In the genomic region with DNA sequence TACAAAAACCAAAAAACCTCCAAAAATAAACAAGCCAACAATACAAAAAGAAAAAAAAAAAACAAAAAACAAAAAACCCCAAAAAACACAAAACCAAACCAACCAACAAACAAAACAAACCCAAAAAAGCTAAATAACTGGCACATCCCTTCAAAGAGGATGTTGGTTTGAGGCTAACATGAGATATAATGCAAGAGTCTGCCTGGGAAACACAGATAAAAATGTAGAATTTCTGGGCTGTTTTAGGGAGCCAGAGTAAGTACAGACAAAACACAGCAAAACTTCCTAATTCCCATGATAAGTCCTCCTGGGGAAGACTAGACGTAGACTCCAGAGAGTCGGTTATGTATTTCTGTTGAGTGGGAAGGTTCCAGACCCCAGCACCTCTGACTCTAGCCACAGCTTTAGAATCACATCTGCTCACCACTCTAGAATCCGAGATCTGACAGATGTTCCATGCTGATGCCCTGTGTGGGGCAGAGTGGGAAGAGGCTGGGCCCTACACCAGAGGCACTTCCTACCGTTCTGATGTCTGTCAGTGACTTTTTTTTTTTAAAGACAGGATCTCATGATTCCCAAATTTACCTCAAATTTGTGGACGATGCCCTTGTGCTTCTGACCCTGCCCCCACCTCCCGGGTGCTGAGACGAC, we compare ENCODE assay signal across 19 mouse cellular contexts. TPM values are rescaled to one million over a fixed set of nuclear protein-coding genes. Genes with fewer than 3 reads are reported as not detected.
DNase-seq lines count a peak whose midpoint lies in the region; ATAC-seq and TF ChIP-seq lines count a peak whose summit lies in the region.
"Had no signal": no experiment of that assay in that cellular context is flagged by ENCODE, and none has a peak within 500 bp of the region (broad histone marks: within the 10 kb centered on the region; RNA-seq: fewer than 3 reads in every experiment).

No protein-coding gene starts in this region.

- no peak for TF ChIP-seq RAD21 in MEL (IDR thresholded peaks at IDR 0.05; ENCODE audit: low read depth, low read length)

- ATAC-seq in limb, embryonic 12.5 days (ENCODE audit: insufficient number of reproducible peaks, insufficient read depth, low FRiP score, low TSS enrichment, low read depth): no peak
- ATAC-seq in liver, postnatal 0 days: 0 out of 2 replicates have a peak, but pooled peaks have one; percentile 23
- no peak for ATAC-seq in midbrain, embryonic 15.5 days (replicated peaks)
- no peak for ATAC-seq in midbrain, postnatal 0 days (ENCODE audit: low FRiP score)
- ATAC-seq: forebrain, embryonic 13.5 days; forebrain, postnatal 0 days had no signal

- no peaks in the 10 kb centered on the region for H3K79me2 ChIP-seq in MEL (ENCODE audit: control insufficient read depth, insufficient read depth, low read length, poor library complexity)

- H3K4me3 ChIP-seq in limb, embryonic 12.5 days (replicated peaks): no peak overlapping the region
- no peak overlapping the region for H3K4me3 ChIP-seq in limb, embryonic 10.5 days
- no peak overlapping the region for H3K4me3 ChIP-seq in MEL (ENCODE audit: control insufficient read depth in 1 of 2, insufficient read depth in 1 of 2, low read depth in 2 of 2, low read length in 2 of 2)
- no peak overlapping the region for H3K4me3 ChIP-seq in liver, postnatal 0 days (ENCODE audit: low read depth, low read length)
- H3K4me3 ChIP-seq in midbrain, embryonic 15.5 days: no peak overlapping the region
- no peak overlapping the region for H3K4me3 ChIP-seq in midbrain, postnatal 0 days (ENCODE audit: low read depth, low read length)
- H3K4me3 ChIP-seq: embryonic facial prominence, embryonic 10.5 days; forebrain, embryonic 13.5 days; hindbrain, embryonic 10.5 days had no signal

- H3K27me3 ChIP-seq in limb, embryonic 12.5 days: no peaks in the 10 kb centered on the region
- no peaks in the 10 kb centered on the region for H3K27me3 ChIP-seq in limb, embryonic 10.5 days (ENCODE audit: low read depth, poor library complexity, severe bottlenecking)
- H3K27me3 ChIP-seq in MEL (ENCODE audit: control insufficient read depth in 1 of 2, insufficient read depth in 2 of 2, low read length in 2 of 2): no peaks in the 10 kb centered on the region
- H3K27me3 ChIP-seq in liver, postnatal 0 days (ENCODE audit: insufficient read depth, low read length): no peaks in the 10 kb centered on the region
- no peaks in the 10 kb centered on the region for H3K27me3 ChIP-seq in midbrain, embryonic 15.5 days (replicated peaks)
- no peaks in the 10 kb centered on the region for H3K27me3 ChIP-seq in midbrain, postnatal 0 days (ENCODE audit: insufficient read depth, low read length)
- H3K27me3 ChIP-seq: forebrain, embryonic 13.5 days had no signal

- no peak for TF ChIP-seq POLR2A in MEL (IDR thresholded peaks at IDR 0.05; ENCODE audit: control insufficient read depth in 1 of 2, insufficient read depth in 1 of 2, low read depth in 1 of 2, low read length in 2 of 2, poor library complexity in 1 of 2)

- H3K27ac ChIP-seq in limb, embryonic 12.5 days: peak overlapping the region; percentile 41; the same call in 1 of the 2 replicates
- H3K27ac ChIP-seq in limb, embryonic 10.5 days: no peak overlapping the region
- peak overlapping the region; percentile 26; the same call in 1 of the 2 replicates for H3K27ac ChIP-seq in MEL (ENCODE audit: control insufficient read depth, low read depth, low read length)
- no peak overlapping the region for H3K27ac ChIP-seq in liver, postnatal 0 days (ENCODE audit: low read depth)
- H3K27ac ChIP-seq in midbrain, embryonic 15.5 days: no peak overlapping the region
- H3K27ac ChIP-seq in midbrain, postnatal 0 days (ENCODE audit: low read depth, low read length): no peak overlapping the region
- H3K27ac ChIP-seq: embryonic facial prominence, embryonic 10.5 days; forebrain, embryonic 13.5 days; hindbrain, embryonic 10.5 days; hindbrain, embryonic 14.5 days had no signal

- H3K9ac ChIP-seq in limb, embryonic 12.5 days (replicated peaks): no peak overlapping the region
- H3K9ac ChIP-seq in MEL (ENCODE audit: control insufficient read depth, low read depth, low read length, poor library complexity, severe bottlenecking): no peak overlapping the region
- H3K9ac ChIP-seq in liver, postnatal 0 days (replicated peaks): no peak overlapping the region
- H3K9ac ChIP-seq in midbrain, embryonic 15.5 days: no peak overlapping the region
- H3K9ac ChIP-seq in midbrain, postnatal 0 days (replicated peaks; ENCODE audit: low read length, poor library complexity, severe bottlenecking): no peak overlapping the region
- H3K9ac ChIP-seq: forebrain, embryonic 13.5 days; forebrain, postnatal 0 days; hindbrain, embryonic 14.5 days had no signal

- peak; percentile 79 to 81 for TF ChIP-seq EP300 in MEL (IDR thresholded peaks at IDR 0.05; ENCODE audit: low read depth in 1 of 2, low read length in 2 of 2)
- no peak for TF ChIP-seq EP300 in liver, postnatal 0 days (IDR thresholded peaks at IDR 0.05; ENCODE audit: low read depth)

- WGBS in limb, embryonic 12.5 days: 85% methylated on average over 7 of the region's 7 CpGs
- 89% methylated on average over 7 of the region's 7 CpGs for WGBS in limb, embryonic 10.5 days
- WGBS in liver, postnatal 0 days (ENCODE audit: insufficient replicate concordance): 61% methylated on average over 7 of the region's 7 CpGs
- WGBS in midbrain, embryonic 15.5 days: 90% methylated on average over 7 of the region's 7 CpGs
- WGBS in midbrain, postnatal 0 days: 90% methylated on average over 7 of the region's 7 CpGs

- H3K9me3 ChIP-seq in limb, embryonic 12.5 days: no peaks in the 10 kb centered on the region
- no peaks in the 10 kb centered on the region for H3K9me3 ChIP-seq in limb, embryonic 10.5 days (replicated peaks)
- H3K9me3 ChIP-seq in MEL (replicated peaks; ENCODE audit: insufficient read depth, low read length): no peaks in the 10 kb centered on the region
- H3K9me3 ChIP-seq in liver, postnatal 0 days (ENCODE audit: low read length): no peaks in the 10 kb centered on the region
- H3K9me3 ChIP-seq in midbrain, embryonic 15.5 days: no peaks in the 10 kb centered on the region
- H3K9me3 ChIP-seq in midbrain, postnatal 0 days (ENCODE audit: low read length): no peaks in the 10 kb centered on the region
- H3K9me3 ChIP-seq: embryonic facial prominence, embryonic 10.5 days; forebrain, embryonic 13.5 days; hindbrain, embryonic 10.5 days had no signal

- no peak for TF ChIP-seq CTCF in MEL (IDR thresholded peaks at IDR 0.05 in 2 of 3, conservative IDR thresholded peaks at IDR 0.05 in 1 of 3; ENCODE audit: control insufficient read depth in 1 of 3, insufficient read depth in 1 of 3, low read depth in 2 of 3, low read length in 3 of 3, poor library complexity in 1 of 3, severe bottlenecking in 1 of 3)
- no peak for TF ChIP-seq CTCF in liver, postnatal 0 days (IDR thresholded peaks at IDR 0.05; ENCODE audit: low read depth)
- no peak for TF ChIP-seq CTCF in midbrain, postnatal 0 days (IDR thresholded peaks at IDR 0.05)

- H3K4me1 ChIP-seq in limb, embryonic 12.5 days (replicated peaks): peaks cover 8% of the 10 kb centered on the region; the same call in 1 of the 2 replicates
- H3K4me1 ChIP-seq in limb, embryonic 10.5 days: 0 out of 2 replicates have a peak, but pooled peaks cover 10% of the 10 kb centered on the region
- peaks cover 14 to 20% of the 10 kb centered on the region in 2 experiments for H3K4me1 ChIP-seq in MEL (ENCODE audit: control insufficient read depth in 1 of 2, insufficient read depth in 2 of 2, low read length in 2 of 2)
- H3K4me1 ChIP-seq in liver, postnatal 0 days (ENCODE audit: insufficient read depth): no peaks in the 10 kb centered on the region
- no peaks in the 10 kb centered on the region for H3K4me1 ChIP-seq in midbrain, embryonic 15.5 days
- no peaks in the 10 kb centered on the region for H3K4me1 ChIP-seq in midbrain, postnatal 0 days (ENCODE audit: insufficient read depth, low read length)
- H3K4me1 ChIP-seq: forebrain, embryonic 13.5 days; hindbrain, embryonic 10.5 days had no signal

- peaks cover 23% of the 10 kb centered on the region for H3K36me3 ChIP-seq in limb, embryonic 12.5 days
- peaks cover 18% of the 10 kb centered on the region for H3K36me3 ChIP-seq in limb, embryonic 10.5 days
- peaks cover 3 to 18% of the 10 kb centered on the region in 2 experiments for H3K36me3 ChIP-seq in MEL (ENCODE audit: control insufficient read depth in 1 of 2, insufficient read depth in 2 of 2, low read length in 2 of 2)
- peaks cover 22% of the 10 kb centered on the region for H3K36me3 ChIP-seq in liver, postnatal 0 days (replicated peaks; ENCODE audit: insufficient read depth, low read length)
- 0 out of 2 replicates have a peak, but pooled peaks cover 3% of the 10 kb centered on the region for H3K36me3 ChIP-seq in midbrain, embryonic 15.5 days (replicated peaks)
- peaks cover 14% of the 10 kb centered on the region for H3K36me3 ChIP-seq in midbrain, postnatal 0 days (ENCODE audit: insufficient read depth, low read length)

- DNase-seq in limb, embryonic 10.5 days (ENCODE audit: low spot score): no peak
- DNase-seq in MEL (ENCODE audit: low read depth, low spot score): peak; percentile 55
- DNase-seq in liver, postnatal 0 days: no peak
- no peak for DNase-seq in midbrain, postnatal 0 days (ENCODE audit: low spot score)
- DNase-seq in cerebellum, adult 9-11 months: no peak
- DNase-seq: adrenal gland, postnatal 10 days; cerebellum, adult 11-12 months; cerebellum, adult 9-10 months; cerebellum, postnatal 36 days; forebrain, postnatal 0 days; gastrocnemius, postnatal 36 days; heart, adult 18-20 months had no signal

- H3K4me2 ChIP-seq in limb, embryonic 12.5 days: no peak overlapping the region
- no peak overlapping the region for H3K4me2 ChIP-seq in liver, postnatal 0 days (ENCODE audit: low read depth, low read length)
- no peak overlapping the region for H3K4me2 ChIP-seq in midbrain, embryonic 15.5 days
- H3K4me2 ChIP-seq in midbrain, postnatal 0 days (ENCODE audit: low read depth, low read length, poor library complexity, severe bottlenecking): no peak overlapping the region
- H3K4me2 ChIP-seq: forebrain, embryonic 13.5 days; heart, embryonic 11.5 days; hindbrain, embryonic 14.5 days had no signal

RNA-seq across cellular contexts. Expression of gene Calml4, which starts 19.2 kb away (rescaled TPM):
- polyA plus RNA-seq in limb, embryonic 12.5 days (2016; fragmentation: Nextera tagmentation; extraction: Ambion mirVana): 3.8 and 4.1 TPM in 2 replicates
- polyA plus RNA-seq in limb, embryonic 10.5 days (2016; fragmentation: Nextera tagmentation; extraction: Ambion mirVana): 3.8 and 4.4 TPM in 2 replicates
- 0.62 and 1.0 TPM in 2 replicates for total RNA-seq in MEL (2012; rRNA removed)
- 1 to 10 TPM in 1 of 2 experiments, not detected in 1; 4.6 TPM for polyA plus RNA-seq in MEL (2012; ENCODE audit: insufficient read depth in 1 of 2, insufficient read length in 2 of 2, low read depth in 1 of 2, low replicate concordance in 2 of 2, missing spikeins in 1 of 2)
- polyA plus RNA-seq in liver, postnatal 0 days (2015; fragmentation: Nextera tagmentation; extraction: Ambion mirVana): 16.4 and 17.5 TPM in 2 replicates
- polyA plus RNA-seq in midbrain, embryonic 15.5 days (2015; fragmentation: Nextera tagmentation; extraction: Ambion mirVana): 9.4 and 11.7 TPM in 2 replicates
- 3.2 TPM in 2 replicates for total RNA-seq in midbrain, postnatal 0 days (2014; rRNA removed)
- polyA plus RNA-seq in midbrain, postnatal 0 days (2015; fragmentation: Nextera tagmentation; extraction: Ambion mirVana): 4.9 and 5.1 TPM in 2 replicates

RNA-seq across cellular contexts. Expression of gene Cln6, which starts 38.5 kb away (rescaled TPM):
- polyA plus RNA-seq in limb, embryonic 12.5 days (2016; fragmentation: Nextera tagmentation; extraction: Ambion mirVana): 13.4 and 14.2 TPM in 2 replicates
- polyA plus RNA-seq in limb, embryonic 10.5 days (2016; fragmentation: Nextera tagmentation; extraction: Ambion mirVana): 16.4 and 18.5 TPM in 2 replicates
- total RNA-seq in MEL (2012; rRNA removed): 26.5 and 29.4 TPM in 2 replicates
- polyA plus RNA-seq in MEL (2012; ENCODE audit: insufficient read depth in 1 of 2, insufficient read length in 2 of 2, low read depth in 1 of 2, low replicate concordance in 2 of 2, missing spikeins in 1 of 2): 10 to 100 TPM in 1 of 2 experiments, not detected in 1; 52.1 TPM
- 9.9 and 10.6 TPM in 2 replicates for polyA plus RNA-seq in liver, postnatal 0 days (2015; fragmentation: Nextera tagmentation; extraction: Ambion mirVana)
- polyA plus RNA-seq in midbrain, embryonic 15.5 days (2015; fragmentation: Nextera tagmentation; extraction: Ambion mirVana): 5.9 and 6.2 TPM in 2 replicates
- 13.2 and 14.2 TPM in 2 replicates for total RNA-seq in midbrain, postnatal 0 days (2014; rRNA removed)
- polyA plus RNA-seq in midbrain, postnatal 0 days (2015; fragmentation: Nextera tagmentation; extraction: Ambion mirVana): 7.3 and 7.4 TPM in 2 replicates

Comparison
In these comparisons a context has a peak if more than half of its experiments do, and no peak if none do; other contexts are left out.
1. H3K27ac ChIP-seq: peak in limb, embryonic 12.5 days (single experiment) and MEL (single experiment); none in limb, embryonic 10.5 days (single experiment), liver, postnatal 0 days (single experiment), midbrain, embryonic 15.5 days (single experiment) and midbrain, postnatal 0 days (single experiment).